Mouse (Mus musculus): Measurements from ENCODE around the gene Sypl. TPM values are rescaled to one million over a fixed set of nuclear protein-coding genes. Genes with fewer than 3 reads are reported as not detected.
"Not testable (repeated sequence)": the region's sequence is repeated elsewhere in the genome, so short reads cannot be mapped to it uniquely, and the experiment has no call there.

The Sypl gene
- total RNA-seq, 2 experiments from 2014 or later, result 17.8 to 34.6 TPM

DNA sequence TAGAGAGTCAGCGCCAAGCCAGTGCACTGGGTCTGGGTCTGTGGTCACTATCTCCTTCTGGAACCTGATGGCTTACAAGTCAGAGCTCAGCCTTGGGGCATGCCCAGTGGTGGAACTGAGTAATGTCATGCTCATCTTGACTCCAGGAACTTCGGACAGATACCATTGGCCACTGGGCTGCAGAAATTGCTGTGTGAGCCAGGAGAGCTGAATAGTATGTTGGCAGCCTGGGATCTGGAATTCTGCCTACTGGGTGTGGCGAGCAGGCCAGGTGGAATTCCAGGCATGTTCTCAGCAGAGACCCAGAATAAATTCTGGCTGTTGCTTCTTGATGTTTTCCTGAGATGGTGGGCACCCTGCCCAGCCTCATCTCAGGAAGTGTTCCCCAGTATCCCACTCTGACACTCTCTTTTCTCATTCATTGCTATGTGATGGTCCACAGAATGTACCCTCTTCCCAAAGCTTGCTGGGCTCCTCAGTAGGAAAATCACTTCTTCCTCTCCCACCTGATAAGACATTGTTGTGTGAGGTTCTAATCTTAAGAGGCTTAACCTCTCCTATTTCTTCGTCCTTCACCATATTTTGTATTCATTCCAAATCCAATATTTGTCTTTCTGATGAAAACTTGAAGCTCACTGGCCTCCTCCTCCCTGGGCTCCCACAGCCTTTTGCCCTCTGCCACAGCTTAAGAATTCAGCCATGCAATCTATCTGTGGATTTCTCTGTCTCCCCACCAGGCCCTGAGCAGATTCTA lies 41.6 kb downstream of the Sypl start:
- no peak for ATAC-seq (replicated peaks; ENCODE audit: low FRiP score, poor library complexity, severe bottlenecking)

DNA sequence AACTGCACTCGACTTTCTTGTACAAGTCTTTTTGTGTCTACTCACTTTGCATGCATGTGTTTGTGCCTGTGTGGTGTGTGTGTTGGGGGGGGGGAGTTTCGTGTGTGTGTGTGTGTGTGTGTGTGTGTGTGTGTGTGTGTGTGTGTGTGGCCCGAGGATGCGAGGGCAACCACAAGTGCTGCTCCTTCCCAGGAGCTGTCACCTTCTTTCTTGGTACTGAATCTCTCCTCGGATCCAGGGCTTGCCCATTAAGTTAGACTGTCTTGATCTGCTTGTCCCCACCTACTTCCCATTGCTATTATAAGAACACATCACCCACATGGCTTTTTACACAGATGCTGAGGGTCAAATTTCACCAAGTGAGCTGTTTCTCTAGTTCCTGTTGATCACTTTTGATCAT lies 45.1 kb downstream of the Sypl start:
- ATAC-seq (replicated peaks; ENCODE audit: low FRiP score, poor library complexity, severe bottlenecking), result no peak

DNA sequence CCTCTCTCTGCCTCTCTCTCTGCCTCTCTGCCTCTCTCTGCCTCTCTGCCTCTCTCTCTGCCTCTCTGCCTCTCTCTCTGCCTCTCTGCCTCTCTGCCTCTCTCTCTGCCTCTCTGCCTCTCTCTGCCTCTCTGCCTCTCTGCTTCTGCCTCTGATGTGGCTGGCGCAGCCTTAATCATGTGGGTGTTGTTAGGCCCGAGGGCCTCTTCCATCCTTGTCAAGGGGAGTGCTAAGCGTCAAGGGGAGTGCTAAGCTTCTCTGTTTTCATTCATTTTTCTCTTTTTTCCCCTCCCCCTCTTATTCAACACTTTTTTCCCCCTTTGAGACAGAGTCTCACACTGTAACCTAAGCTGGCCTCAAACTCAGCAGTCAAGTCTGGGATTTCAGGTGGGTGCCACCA lies 46.1 kb downstream of the Sypl start:
- not testable (repeated sequence) for ATAC-seq (replicated peaks; ENCODE audit: low FRiP score, poor library complexity, severe bottlenecking)

DNA sequence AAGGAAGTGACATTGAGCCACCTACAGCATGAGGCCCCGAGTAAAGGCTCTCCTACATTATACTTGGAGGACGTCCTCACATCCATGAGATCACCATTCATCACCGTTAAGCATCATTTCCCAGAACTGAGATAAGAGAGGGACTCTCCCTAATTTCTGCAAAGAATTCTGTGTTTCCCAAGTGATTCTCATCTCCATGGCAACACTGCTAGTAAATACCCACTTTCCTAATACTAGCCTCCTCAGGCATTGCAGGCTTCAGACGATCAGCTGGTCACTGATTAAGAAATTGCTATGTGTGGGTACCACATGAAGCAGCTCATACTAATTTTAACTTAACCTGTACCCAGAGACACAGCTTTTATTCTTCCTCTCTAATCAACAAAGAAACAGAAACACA lies 46.7 kb downstream of the Sypl start:
- no peak for ATAC-seq (replicated peaks; ENCODE audit: low FRiP score, poor library complexity, severe bottlenecking)

DNA sequence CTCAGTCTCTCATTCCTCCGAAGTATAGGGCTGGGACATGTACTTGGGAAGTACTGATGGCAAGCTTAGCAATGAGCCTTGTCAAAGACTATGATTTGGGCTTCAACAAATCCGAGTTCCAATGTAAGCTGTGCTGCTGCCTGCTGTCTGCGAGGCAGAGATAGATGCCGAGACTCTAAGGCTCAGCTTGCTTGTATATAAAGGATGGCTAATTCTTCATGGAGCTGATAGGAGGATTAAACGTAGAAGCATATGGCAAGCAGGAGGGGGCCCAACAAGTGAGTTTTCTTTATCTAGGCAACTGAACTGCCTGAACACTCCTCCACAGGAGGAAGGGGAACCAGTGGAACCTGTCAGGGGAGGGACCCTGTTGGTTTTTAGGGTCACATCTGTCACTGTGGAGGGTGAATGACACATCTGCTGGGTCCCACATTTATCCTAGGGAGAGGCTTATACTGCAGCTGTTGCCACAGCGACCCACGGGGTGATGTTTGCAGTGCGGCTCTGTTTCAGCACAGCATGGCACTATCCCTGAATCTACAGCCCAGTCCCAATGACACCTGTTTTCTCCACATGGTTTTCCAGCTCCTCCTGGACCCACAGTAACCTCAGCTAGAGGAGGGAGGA lies 49.8 kb downstream of the Sypl start:
- ATAC-seq (replicated peaks; ENCODE audit: low FRiP score, poor library complexity, severe bottlenecking), result no peak

DNA sequence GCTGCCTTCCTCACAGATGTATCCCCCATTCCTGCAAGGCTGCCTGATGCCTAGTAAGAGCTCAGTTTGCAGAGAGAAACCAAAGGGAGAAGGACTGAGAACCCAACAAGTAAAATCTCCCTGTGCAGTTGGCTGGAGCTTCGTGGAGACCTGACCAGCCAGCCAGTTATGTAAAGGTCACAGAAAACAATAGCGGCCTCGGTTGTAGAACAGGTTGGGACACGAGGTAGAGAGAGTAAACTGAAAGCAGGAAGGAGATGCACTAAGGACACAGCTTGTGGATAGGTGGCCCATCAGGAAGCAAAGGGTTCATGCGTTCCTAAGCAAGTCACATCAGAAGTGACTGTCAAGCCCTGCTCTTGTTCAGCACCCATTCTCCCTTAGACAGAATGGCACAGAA lies 52.2 kb downstream of the Sypl start:
- ATAC-seq (replicated peaks; ENCODE audit: low FRiP score, poor library complexity, severe bottlenecking), result no peak

DNA sequence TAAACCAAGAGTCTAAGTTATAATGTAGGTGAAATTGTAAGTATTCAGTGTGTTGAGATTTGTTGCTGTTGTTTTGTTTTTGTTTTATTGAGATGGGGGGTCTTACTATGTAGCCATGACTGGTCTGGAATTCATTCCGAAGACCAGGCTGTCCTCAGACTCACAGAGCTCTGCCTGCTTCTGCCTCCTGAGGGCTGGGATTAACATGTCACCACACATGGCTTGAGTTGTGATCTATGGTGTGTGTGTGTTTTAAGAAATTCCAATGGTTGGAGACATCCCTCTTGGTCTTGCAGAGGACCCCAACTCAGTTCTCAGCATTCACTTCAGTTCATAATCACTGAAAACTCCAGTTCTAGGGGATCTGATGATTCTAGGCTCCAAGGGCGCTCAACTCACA lies 53.5 kb downstream of the Sypl start:
- ATAC-seq (replicated peaks; ENCODE audit: low FRiP score, poor library complexity, severe bottlenecking), result no peak

DNA sequence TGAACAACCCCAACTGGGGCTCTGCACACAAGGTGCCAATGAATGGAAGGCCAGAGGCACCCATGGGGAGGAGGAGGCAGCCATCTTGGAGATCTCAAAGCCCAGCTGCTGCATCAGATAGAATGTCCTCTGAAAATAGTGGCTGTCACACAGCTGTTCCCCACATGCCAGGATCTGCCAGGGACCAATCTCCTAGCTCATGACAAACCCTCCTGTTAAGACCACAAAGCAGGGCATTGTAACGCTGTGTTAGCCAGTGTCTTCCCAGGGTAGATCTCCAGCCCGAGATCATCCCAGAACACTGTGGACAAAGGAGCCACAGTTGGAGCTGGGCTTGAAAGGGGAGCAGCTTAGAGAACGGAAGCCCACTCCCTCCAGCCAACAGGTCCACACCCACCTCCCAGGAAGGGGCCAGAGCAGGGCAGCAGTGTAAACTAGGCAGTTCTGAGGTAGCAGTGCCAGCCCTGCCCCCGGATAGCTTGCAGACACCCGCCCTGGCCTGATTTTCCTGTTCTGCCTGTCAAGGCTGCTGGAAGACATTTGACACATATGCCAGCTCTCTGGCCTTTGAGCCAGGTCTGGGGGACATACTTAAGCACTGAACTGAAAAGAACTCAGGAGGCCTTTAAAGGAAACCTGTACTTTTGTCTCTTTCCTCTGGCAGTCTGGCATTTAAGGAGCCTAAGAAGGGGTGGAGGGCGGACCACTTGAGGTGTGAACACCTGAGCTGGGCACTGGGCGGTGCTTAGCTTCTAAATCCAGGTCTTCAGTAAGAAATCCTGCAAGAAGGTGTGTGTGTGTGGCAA lies 54.8 kb downstream of the Sypl start:
- ATAC-seq (replicated peaks; ENCODE audit: low FRiP score, poor library complexity, severe bottlenecking), result no peak

DNA sequence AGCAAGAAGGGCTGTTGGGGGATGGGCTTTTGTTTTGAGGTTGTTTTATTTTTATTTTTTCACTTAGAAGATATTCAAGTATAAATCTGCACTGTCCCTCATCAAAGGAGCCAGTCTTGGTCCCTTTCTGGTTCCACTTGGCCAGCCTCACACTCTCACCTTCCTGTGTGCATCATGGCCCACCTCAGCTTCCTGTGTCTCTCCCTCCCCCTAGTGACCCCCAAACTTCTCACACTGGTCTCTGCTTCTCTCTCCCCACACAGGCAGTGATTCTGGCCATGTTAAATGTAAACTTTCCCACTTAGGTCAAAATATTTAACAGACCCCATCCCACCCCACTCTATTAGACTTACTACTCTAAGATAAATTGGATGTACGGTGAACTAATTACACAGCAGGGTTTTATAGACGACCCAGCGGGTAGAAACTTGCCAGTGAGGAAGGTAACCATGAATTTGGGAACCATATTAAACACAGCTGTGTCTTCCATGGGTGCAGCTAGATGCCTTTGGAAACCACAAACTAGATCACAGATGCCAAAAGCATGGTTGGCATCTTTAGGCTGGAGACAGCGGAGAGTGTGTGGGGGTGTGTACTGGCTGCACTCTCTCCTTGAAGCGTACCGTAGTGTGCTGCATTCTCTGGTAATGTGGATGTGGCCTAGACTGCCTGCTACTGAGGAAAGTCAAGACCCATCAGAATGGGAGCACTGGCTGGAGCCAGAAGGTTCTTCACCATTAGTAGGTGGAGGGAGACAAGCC lies 55.7 kb downstream of the Sypl start:
- ATAC-seq (replicated peaks; ENCODE audit: low FRiP score, poor library complexity, severe bottlenecking), result no peak

DNA sequence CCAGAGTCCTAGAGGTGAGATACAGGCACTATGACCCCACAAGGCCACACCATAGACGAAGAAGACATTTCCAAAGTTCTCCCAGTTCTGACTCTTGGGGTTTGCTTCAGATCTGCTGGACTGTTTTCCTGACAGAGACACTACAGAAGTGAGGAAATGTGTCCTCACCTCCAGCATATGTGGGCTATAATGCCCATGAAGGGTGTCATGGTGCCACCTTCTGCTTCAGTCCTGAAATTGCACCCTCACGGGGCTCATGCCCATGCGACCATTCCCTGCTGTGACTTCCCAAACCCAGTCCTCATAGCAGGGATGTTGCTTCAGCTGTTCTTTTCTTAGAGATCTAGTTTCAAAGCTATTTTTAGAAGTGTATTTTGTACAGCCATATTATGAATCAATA lies 56.3 kb downstream of the Sypl start:
- ATAC-seq (replicated peaks; ENCODE audit: low FRiP score, poor library complexity, severe bottlenecking), result peak; percentile 64

DNA sequence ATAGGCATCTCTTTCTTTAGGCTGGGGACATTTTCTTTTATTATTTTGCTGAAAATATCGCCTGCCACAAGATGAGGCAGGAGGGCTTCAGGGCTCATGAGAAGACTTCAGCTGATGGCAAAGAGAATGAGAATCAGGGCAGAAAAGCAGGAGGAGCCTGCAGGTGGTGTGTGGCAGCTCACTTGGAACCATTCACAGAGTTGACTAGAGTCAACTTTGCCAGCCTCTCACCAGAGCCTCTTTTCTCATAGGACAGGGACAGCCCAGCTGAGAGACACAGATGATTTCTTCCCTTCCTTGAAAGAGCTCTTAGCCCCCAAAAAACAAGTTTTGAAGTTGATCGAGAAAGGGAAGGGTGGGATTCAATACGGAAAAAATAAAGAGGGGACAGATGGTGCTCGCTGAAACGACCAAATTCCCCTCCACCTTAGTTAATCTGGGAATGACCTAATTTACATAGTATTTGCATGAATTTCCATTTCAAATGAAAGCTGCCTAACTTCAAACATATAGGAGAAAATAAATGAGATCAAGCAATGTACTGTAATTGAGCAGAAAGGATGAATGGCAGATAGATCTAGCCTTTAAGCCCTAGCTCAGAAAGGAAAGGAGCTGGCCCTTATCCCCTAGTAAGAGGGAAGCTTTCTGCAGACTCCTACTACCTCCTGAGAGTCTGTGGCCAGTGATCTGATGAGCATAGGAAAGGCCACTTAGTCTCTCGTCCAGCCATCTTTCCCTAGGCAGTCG lies 60.5 kb downstream of the Sypl start:
- no peak for ATAC-seq (replicated peaks; ENCODE audit: low FRiP score, poor library complexity, severe bottlenecking)

DNA sequence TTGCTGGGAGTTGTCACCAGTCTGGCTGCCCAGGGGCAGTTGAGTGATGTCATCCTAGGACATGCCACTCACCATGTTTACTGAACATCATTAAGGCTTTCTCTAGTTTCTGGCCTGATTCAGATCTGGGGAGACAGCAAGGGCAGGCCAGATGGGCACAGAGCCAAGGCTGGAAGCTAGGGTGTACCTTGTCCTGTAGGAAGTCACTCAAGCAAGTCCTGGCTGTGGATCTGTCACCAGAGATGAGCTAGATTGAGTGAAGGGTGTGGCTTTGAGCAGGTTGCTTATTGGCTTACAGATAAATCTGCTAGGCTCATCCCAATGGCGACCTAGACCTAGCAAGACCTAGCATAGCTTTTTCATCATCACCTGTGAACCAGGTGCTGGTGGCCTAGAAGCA lies 61.4 kb downstream of the Sypl start:
- ATAC-seq (replicated peaks; ENCODE audit: low FRiP score, poor library complexity, severe bottlenecking), result no peak

DNA sequence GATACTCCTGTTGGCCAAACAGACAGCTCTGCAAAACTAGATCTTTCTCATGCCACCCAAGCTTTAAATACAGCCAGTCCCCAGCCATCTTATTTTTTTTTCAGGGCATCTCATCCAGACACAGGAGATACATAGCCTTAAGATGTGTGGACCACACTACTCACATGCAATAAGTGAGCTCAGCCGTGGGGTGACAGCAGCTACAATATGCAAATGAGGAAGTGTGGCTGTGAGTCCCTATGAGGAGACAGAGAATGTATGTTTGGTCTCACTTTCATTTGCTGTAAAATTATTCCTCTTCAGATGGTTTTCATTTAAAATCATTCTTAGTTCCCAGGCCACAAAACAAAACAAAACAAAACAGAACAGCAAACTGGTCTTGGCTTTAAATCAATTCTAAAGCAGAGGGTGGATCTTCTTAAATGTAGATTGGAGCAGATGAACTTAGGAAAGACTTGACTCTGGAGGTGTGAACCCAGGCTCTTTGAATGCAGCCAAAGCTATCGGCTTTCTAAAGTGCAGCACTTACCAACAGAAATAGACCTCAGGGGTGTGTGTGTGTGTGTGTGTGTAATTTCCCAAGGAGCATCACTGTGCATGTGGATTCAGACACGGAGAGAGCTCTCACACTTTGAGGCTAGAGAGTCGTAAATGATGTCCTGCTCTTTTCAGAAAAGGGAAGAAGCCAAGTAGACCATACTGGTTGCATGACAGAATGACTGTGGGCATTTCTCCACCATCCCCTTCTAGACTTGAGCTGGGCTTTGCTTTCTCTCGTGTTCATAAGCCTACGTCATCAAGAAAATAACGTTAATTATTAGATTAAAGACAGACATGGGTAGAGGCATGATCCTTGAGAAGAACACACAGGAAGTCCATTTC lies 63.4 kb downstream of the Sypl start:
- ATAC-seq (replicated peaks; ENCODE audit: low FRiP score, poor library complexity, severe bottlenecking), result no peak

DNA sequence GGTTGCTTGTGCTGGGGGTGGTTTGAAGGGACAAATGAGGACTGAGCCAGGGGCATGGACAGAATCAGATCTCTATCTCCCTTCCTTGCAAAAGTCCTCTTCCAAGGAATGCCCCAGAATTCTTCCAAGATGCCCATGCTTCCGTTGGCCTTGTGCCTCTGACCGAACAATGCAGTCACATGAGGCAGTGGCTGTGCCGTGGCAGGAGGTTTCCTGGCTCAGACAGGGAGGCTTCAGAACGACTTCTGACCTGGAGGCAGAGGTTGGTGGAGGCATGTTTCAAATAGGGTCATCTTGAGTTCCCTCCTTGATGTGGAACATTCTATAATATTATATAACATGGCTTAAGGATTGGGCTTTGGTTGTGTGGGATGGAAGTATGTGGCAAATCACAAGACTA lies 64.9 kb downstream of the Sypl start:
- ATAC-seq (replicated peaks; ENCODE audit: low FRiP score, poor library complexity, severe bottlenecking), result no peak

DNA sequence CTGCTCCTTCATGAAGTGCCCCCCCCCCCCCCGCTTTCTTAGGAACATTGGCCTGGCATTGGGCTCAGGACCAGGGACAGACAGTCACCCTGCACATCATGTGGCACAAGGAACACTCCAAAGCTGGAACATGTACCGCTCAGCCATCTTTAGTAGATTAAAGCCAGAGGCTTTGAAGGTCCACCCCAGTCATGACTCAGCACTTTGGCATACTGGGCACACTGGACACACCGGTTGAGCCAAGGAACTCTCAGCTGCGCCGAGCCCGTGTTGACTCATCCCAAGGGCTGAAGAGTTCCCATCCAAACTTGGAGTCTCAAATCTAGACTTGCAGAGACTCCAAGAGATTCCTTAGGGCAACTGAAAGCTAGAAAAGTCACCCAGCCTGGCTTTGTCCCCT lies 66.3 kb downstream of the Sypl start:
- no peak for ATAC-seq (replicated peaks; ENCODE audit: low FRiP score, poor library complexity, severe bottlenecking)

DNA sequence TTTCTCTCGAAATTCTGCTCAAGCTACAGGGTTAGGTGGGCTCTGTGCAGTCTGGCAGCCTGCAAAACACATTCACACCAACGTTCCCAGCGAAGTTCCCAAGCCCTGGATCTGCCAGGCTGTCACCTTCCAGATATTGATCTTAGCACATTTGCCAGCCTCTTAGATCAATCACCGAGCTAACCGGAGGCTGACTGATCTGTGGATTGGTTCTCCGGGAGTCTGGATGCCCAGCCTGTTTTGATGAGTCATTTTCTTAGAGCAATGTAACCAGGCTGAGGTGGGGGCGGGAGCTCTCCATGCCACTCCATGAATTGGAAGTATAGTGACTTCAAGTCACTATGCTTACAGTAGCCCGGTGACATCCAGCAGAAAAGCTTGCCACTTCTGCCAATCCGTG lies 67.4 kb downstream of the Sypl start:
- ATAC-seq (replicated peaks; ENCODE audit: low FRiP score, poor library complexity, severe bottlenecking), result no peak

DNA sequence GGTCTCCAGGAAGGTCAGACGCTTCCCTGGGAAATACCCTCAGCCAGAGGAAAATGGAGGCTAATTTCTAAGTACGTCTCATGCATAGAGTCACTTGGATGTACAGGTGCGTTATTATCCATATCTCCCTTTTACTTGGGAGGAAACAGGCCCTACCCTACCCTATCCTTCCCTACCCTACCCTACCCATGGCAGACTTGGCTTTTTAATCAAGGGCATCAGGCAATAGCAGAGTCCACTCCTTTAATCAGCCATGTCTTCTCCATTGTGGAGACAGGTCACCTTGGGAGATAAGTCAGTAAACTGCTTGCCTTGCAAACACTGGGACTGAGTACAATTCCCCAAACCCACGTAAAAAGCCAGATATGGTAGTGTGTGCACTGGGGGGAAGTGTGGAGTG lies 68.1 kb downstream of the Sypl start:
- ATAC-seq (replicated peaks; ENCODE audit: low FRiP score, poor library complexity, severe bottlenecking), result no peak

DNA sequence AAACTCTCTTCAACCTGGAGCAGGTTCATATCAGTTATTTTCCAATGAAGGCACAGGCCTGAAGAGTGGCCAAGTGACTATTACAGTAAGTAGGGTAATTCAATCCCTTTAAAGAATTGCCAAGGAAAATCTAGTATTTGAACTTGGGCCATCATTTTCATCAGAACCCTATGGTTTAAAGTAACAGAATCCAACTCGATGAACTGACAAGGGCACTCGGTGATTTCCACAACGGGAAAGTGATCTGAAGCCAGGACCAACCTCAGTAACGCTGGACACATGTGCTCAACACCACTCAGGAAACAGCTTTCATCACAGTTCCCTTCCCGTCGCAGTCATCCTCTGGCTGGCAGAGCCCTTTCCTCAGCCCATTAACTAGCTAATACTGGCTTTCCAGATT lies 70.8 kb downstream of the Sypl start:
- no peak for ATAC-seq (replicated peaks; ENCODE audit: low FRiP score, poor library complexity, severe bottlenecking)

DNA sequence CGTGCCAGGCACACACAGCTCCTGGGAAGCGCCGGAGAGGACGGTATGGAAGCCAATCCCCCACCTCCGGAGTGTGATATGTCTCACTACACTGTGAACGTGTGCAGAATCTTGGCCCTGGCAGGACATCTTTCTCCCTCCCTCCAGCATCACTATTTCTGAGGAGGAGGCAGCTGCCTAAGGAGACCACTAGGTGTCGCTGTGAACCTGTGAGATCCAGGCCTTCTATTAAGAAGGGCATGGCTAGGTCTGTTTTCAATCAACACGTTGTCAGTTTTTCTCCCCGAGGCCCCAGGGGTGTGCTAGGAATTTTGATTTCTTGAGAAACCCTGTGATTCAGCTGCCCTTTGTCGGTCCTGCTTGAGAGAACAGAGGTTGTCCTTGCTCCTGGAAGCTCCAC lies 73.4 kb downstream of the Sypl start:
- peak; percentile 81 for ATAC-seq (replicated peaks; ENCODE audit: low FRiP score, poor library complexity, severe bottlenecking)
